Mouse (Mus musculus) stomach, embryonic 14.5 days (tissue): ENCODE results near the gene Arf6. TPM values are rescaled to one million over a fixed set of nuclear protein-coding genes. Genes with fewer than 3 reads are reported as not detected.
"Not testable (repeated sequence)": the region's sequence is repeated elsewhere in the genome, so short reads cannot be mapped to it uniquely, and the experiment has no call there.

Experiments used
- ATAC-seq: fragments of 200-750 bp; cut with Nextera tagmentation; 2 replicates; pipeline ENCODE4 v1.8.0; 2017; ENCODE audit warnings: low read depth, moderate TSS enrichment; ENCODE audit not compliant: insufficient number of reproducible peaks, insufficient read depth, low FRiP score
- H3K27ac ChIP-seq: fragments of 300-500 bp; sonication (generic); 2 replicates; pipeline ENCODE4 v1.5.1; 2014; ENCODE audit warnings: mild to moderate bottlenecking, low read length, moderate library complexity, mixed read lengths
- H3K27me3 ChIP-seq: fragments of 300-500 bp; sonication (generic); 2 replicates; pipeline ENCODE4 v1.6.1; 2014; ENCODE audit warnings: low read length, control low read depth, mixed read lengths; ENCODE audit not compliant: control insufficient read depth, insufficient read depth
- H3K36me3 ChIP-seq: fragments of 300-500 bp; sonication (generic); 2 replicates; pipeline ENCODE4 v1.6.1; 2014; ENCODE audit warnings: mild to moderate bottlenecking, control low read depth, low read length, moderate library complexity, mixed read lengths; ENCODE audit not compliant: control insufficient read depth, insufficient read depth
- H3K4me1 ChIP-seq: fragments of 300-500 bp; sonication (generic); 2 replicates; pipeline ENCODE4 v1.6.1; 2014; ENCODE audit warnings: low read length, control low read depth, mixed read lengths; ENCODE audit not compliant: control insufficient read depth, insufficient read depth
- H3K4me2 ChIP-seq: fragments of 300-500 bp; sonication (generic); replicated peaks from 2 replicates; pipeline ENCODE4 v1.6.1; 2014; ENCODE audit warnings: low read depth, low read length, control low read depth
- H3K4me3 ChIP-seq: fragments of 300-500 bp; sonication (generic); 2 replicates; pipeline ENCODE4 v1.5.1; 2014; ENCODE audit warnings: low read depth, low read length, control low read depth
- H3K9ac ChIP-seq: fragments of 300-500 bp; sonication (generic); replicated peaks from 2 replicates; pipeline ENCODE4 v1.6.1; 2014; ENCODE audit warnings: low read depth, mild to moderate bottlenecking, control low read depth, low read length, moderate library complexity, mixed read lengths
- H3K9me3 ChIP-seq: fragments of 300-500 bp; sonication (generic); 2 replicates; pipeline ENCODE4 v1.6.1; 2016; ENCODE audit warnings: low read depth, low read length, control low read depth; ENCODE audit not compliant: control insufficient read depth
- WGBS: fragments of 180-500 bp; shearing (Covaris S2); extraction: QIAGEN DNeasy Blood & Tissue Kit; methylation state at CpG from one replicate; pipeline ENCODE4 v1.1.7; 2014; 5-methylcytosine and 5-hydroxymethylcytosine counted together
- polyA plus RNA-seq: library from polyadenylated mRNA; unstranded; fragments of >200 nt; fragmentation: Nextera tagmentation; extraction: Ambion mirVana; gene quantifications from 2 replicates; pipeline ENCODE4 v1.2.1, GENCODE M21; 2014

Arf6 gene
- polyA plus RNA-seq, 1 experiment from 2014 or later: 57.1 TPM

DNA sequence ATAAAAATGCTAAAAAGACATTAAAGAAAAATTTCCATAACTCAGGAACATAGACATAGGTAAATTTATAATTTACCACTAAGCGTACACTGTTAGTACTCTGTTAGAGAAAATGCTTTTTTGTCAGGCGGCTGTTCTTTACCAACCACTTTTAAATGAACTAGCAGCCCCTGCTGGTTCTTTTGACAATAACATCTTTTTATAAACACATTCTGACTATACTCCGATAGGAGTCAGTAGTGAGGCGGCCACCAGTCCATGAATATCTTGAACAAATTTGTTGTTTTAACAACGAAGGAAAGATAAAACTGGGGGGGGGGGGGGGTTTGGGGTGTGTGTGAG lies 11.3 kb upstream of the Arf6 start:
- H3K4me3 ChIP-seq: no peak overlapping the region
- H3K4me2 ChIP-seq: no peak overlapping the region
- H3K9me3 ChIP-seq: no peaks in the 10 kb centered on the region
- no peaks in the 10 kb centered on the region for H3K27me3 ChIP-seq
- no peak overlapping the region for H3K9ac ChIP-seq
- peaks cover 7% of the 10 kb centered on the region; the same call in 1 of the 2 replicates for H3K4me1 ChIP-seq
- H3K27ac ChIP-seq: no peak overlapping the region
- no peaks in the 10 kb centered on the region for H3K36me3 ChIP-seq
- 16% methylated on average over 5 of the region's 5 CpGs for WGBS
- ATAC-seq: no peak

DNA sequence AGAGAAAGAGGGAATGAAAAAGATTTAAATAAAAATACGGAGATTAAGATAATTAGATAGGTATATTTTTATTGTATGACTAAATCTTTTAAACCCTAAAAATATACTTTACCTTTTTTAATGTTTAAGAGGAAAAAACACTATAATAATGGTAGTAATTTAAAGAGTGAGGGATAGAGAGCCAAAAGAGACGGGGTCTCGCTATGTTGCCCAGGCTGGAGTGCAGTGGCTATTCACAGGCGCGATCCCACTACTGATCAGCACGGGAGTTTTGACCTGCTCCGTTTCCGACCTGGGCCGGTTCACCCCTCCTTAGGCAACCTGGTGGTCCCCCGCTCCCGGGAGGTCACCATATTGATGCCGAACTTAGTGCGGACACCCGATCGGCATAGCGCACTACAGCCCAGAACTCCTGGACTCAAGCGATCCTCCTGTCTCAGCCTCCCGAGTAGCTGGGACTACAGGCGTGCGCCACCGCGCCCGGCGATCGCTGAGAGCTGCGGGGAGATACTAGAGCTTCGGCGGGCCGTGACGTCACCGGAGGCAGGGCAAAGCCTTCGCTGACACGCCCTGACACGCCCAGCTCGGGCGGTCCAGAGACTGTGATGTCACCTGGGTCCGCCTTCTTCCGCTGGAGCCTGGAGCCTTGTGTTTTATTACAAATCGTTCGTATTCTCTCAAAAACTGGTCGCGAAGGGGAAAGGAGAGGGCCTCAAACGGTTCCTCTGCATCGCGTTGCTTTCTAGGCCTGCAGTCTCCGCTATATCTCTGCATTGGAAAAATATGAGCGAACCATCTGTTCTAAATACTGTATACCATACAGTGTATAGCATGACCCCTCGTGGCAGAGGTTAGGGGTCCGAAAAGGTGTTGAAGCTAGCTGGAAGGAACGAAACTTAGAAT lies 10.7 kb upstream of the Arf6 start:
- Histone ChIP-seq H3K27ac (peak overlapping the region; percentile 99), H3K9ac (peak overlapping the region; percentile 45), H3K4me2 (peak overlapping the region; percentile 84), H3K4me3 (peak overlapping the region; percentile 45)
- H3K27me3 ChIP-seq, H3K4me1 ChIP-seq, H3K9me3 ChIP-seq, H3K36me3 ChIP-seq: not testable (repeated sequence)
- peak; percentile 93 for ATAC-seq
- WGBS: under 1% methylated on average over 40 of the region's 50 CpGs

DNA sequence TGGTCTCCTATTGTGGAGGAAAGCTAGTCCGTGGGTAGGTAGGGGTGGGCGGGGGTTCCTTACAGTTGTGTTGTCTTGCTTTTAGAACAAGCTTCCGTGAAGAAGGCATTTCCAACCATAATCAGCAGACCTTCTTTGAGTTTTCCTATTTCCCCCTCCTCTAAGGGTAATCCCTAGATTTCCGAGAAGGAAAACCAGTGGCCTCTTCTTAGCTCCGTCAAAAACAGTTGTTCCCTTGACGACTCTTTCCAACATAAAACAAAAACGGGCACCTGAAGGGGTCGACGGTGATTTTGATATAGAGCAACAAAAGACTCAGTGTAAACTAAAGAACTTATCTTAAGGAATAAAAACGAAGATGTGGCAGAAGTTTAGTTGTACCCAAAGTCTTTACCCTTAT lies 10.0 kb upstream of the Arf6 start:
- 4% methylated on average over 10 of the region's 10 CpGs for whole genome bisulfite sequencing
- Histone ChIP-seq H3K4me3 (peak overlapping the region; percentile 45), H3K27me3 (no peaks in the 10 kb centered on the region), H3K4me2 (peak overlapping the region; percentile 84), H3K9me3 (no peaks in the 10 kb centered on the region), H3K36me3 (no peaks in the 10 kb centered on the region), H3K27ac (peak overlapping the region; percentile 99), H3K4me1 (peaks cover 5% of the 10 kb centered on the region; the same call in 1 of the 2 replicates), H3K9ac (peak overlapping the region; percentile 45)
- ATAC-seq: no peak

DNA sequence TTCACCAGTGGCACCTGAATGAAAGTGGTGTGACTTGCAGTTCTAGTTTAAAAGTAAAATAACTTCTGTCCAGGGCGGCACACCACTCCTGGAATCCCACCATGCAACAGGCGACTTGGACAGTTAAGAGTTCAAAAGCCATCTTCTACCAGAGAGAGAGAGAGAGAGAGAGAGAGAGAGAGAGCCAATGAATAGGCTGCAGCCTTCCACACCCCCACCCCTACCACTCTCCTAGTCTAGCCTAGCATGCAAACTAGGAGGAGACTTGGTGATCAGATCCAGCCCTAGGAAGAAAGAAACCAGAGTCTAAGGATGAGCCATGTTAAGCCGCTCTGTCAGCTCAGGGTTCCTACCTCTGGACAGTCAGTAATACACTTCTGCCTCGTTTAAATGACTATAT lies 9.6 kb upstream of the Arf6 start:
- Histone ChIP-seq H3K4me3 (peak overlapping the region; percentile 45; the same call in 1 of the 2 replicates), H3K27me3 (no peaks in the 10 kb centered on the region), H3K4me1 (peaks cover 5% of the 10 kb centered on the region; the same call in 1 of the 2 replicates), H3K9ac (no peak overlapping the region), H3K36me3 (no peaks in the 10 kb centered on the region), H3K4me2 (peak overlapping the region; percentile 84), H3K27ac (peak overlapping the region; percentile 99; the same call in 1 of the 2 replicates), H3K9me3 (no peaks in the 10 kb centered on the region)
- no peak for ATAC-seq
- WGBS: 46% methylated on average over 4 of the region's 4 CpGs

DNA sequence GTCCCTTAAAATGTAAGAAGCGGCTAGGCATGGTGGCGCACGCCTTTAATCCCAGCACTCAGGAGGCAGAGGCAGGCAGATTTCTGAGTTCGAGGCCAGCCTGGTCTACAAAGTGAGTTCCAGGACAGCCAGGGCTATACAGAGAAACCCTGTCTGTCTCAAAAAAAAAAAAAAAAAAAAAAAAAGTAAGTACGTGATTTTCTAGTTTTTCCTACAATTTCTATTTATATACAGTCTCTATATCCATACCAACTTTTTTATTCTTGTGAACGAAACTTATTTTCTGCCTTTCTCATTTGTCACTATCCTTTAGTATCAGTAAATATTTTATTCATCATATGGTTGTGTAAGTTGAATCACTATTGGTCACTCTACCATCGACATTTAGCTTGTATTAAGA lies 8.8 kb upstream of the Arf6 start:
- H3K4me1 ChIP-seq, H3K27me3 ChIP-seq, H3K27ac ChIP-seq, ATAC-seq, H3K9me3 ChIP-seq, H3K4me2 ChIP-seq, H3K36me3 ChIP-seq, H3K9ac ChIP-seq, H3K4me3 ChIP-seq: not testable (repeated sequence)
- 92% methylated on average over 6 of the region's 7 CpGs for WGBS

DNA sequence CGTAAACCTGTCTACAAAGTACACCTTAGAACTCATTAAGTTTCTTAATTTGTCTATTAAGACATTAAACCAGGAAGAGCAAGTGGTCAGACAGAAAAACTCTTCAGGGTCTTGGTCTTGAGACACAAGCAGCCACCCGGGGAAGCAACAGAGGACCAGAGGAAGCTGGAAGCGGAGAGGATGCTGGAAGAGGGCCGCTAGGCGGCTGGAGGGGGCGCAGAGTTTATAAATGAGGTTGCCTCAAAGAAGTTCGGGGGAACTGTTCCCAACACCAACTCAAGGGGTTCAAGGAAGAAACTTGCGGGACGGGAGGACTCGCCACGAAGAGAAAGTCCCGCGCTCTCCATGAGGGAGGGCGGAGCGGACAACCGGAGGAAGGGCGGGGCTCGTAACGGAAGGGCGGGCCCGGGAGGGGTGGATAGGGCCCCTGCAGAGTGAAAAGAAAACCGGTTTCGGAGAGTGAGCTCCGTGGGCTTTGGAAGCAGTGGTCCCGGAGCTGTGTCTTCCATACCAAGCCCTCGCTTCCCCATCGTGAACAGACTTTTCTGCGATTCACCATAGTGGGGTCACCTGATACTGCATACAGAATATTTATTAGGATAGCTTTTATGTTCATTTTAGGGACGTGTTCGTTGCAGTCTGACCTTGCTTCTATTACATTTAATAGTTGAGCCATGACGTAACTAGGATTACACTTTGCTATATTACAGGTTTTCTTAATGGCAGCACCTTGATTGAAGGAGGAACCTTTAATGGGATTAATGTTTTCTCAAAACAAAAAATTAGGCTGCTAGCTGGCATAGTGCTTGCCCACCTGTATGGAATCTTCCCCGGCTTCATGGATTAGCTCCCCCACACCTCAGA lies 7.8 kb upstream of the Arf6 start:
- Histone ChIP-seq H3K4me2 (peak overlapping the region; percentile 64), H3K9me3 (no peaks in the 10 kb centered on the region), H3K27ac (peak overlapping the region; percentile 78), H3K27me3 (no peaks in the 10 kb centered on the region), H3K4me3 (peak overlapping the region; percentile 48), H3K36me3 (no peaks in the 10 kb centered on the region), H3K9ac (peak overlapping the region; percentile 50), H3K4me1 (peaks cover 5% of the 10 kb centered on the region; the same call in 1 of the 2 replicates)
- ATAC-seq: peak; percentile 64
- WGBS: 3% methylated on average over 31 of the region's 32 CpGs

DNA sequence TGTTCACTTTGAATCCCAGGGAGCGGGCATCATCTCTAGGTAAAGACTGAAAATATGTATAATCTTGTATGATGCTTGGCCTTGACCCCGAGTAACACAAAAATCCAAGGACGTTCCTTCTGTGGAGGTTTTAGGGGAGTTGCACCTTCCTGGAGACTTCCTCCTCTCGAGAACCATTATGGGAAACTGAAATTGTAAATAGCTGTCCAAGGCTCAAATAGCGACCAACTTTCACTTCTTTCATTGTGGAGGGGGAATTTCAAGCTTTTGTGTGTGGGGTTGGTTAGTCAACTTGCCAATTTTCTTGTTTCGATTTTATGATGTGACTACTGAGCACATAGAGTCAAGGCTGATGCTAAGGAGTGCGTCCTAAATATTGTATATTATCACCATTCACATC lies 6.2 kb upstream of the Arf6 start:
- Histone ChIP-seq H3K9ac (no peak overlapping the region), H3K4me1 (peaks cover 7% of the 10 kb centered on the region; the same call in 1 of the 2 replicates), H3K4me2 (no peak overlapping the region), H3K4me3 (no peak overlapping the region), H3K9me3 (no peaks in the 10 kb centered on the region), H3K36me3 (no peaks in the 10 kb centered on the region), H3K27ac (no peak overlapping the region), H3K27me3 (no peaks in the 10 kb centered on the region)
- ATAC-seq: no peak
- 80% methylated on average over 7 of the region's 7 CpGs for WGBS

DNA sequence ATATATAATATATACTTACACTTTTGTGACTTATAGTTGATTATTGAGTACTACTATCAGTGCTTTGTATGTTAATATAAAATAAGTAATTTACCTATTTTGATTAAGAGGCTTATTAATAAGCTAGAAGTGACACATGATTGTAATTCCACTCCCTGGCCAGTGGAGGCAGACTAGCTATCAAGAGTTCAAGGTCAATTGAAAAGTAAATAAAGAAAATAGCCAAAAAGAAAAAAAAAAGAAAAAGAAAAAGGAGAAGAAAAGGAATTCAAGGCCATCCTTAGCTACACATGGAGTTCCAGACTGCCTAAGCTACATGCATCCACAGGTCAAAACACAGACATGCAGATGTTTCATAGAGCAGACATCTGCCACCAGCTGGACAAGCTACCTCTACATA lies 5.5 kb upstream of the Arf6 start:
- H3K9ac ChIP-seq: no peak overlapping the region
- no peak overlapping the region for H3K4me2 ChIP-seq
- no peaks in the 10 kb centered on the region for H3K27me3 ChIP-seq
- no peak overlapping the region for H3K4me3 ChIP-seq
- H3K9me3 ChIP-seq: no peaks in the 10 kb centered on the region
- ATAC-seq: no peak
- no peaks in the 10 kb centered on the region for H3K36me3 ChIP-seq
- H3K27ac ChIP-seq: no peak overlapping the region
- peaks cover 8% of the 10 kb centered on the region; the same call in 1 of the 2 replicates for H3K4me1 ChIP-seq
